Mouse (Mus musculus): ENCODE measurements around the gene Cap1. TPM values are rescaled to one million over a fixed set of nuclear protein-coding genes. Genes with fewer than 3 reads are reported as not detected.

The Cap1 gene
- total RNA-seq, 1 experiment, result 130 TPM

- Histone ChIP-seq H3K36me3 (ENCODE audit: control insufficient read depth, insufficient read depth, low read length, poor library complexity, severe bottlenecking) (no peaks in the 10 kb centered on the region), H3K9ac (ENCODE audit: insufficient read depth, low read depth, low read length, poor library complexity, severe bottlenecking) (no peak overlapping the region), H3K4me3 (ENCODE audit: insufficient read depth in 1 of 2, low read depth in 1 of 2, low read length in 2 of 2, poor library complexity in 1 of 2, severe bottlenecking in 1 of 2) (no peak overlapping the region), H3K4me1 (ENCODE audit: control insufficient read depth in 2 of 2, insufficient read depth in 2 of 2, low read length in 2 of 2, poor library complexity in 1 of 2) (no peaks in the 10 kb centered on the region), H3K9me3 (ENCODE audit: control insufficient read depth, insufficient read depth, low read depth, low read length) (no peaks in the 10 kb centered on the region), H3K27ac (ENCODE audit: insufficient read depth, low read depth, low read length, poor library complexity, severe bottlenecking) (no peak overlapping the region)
- no peak for TF ChIP-seq MAFK (IDR thresholded peaks at IDR 0.05; ENCODE audit: insufficient read depth, low read depth, low read length)
- no peak for TF ChIP-seq ZC3H11A (IDR thresholded peaks at IDR 0.05; ENCODE audit: borderline replicate concordance, low read depth, low read length)
- no peak for TF ChIP-seq ZNF384 (IDR thresholded peaks at IDR 0.05; ENCODE audit: low read depth, low read length)
- TF ChIP-seq HCFC1 (IDR thresholded peaks at IDR 0.05; ENCODE audit: borderline replicate concordance, insufficient read depth, low read length), result no peak
- no peak for TF ChIP-seq CHD2 (IDR thresholded peaks at IDR 0.05; ENCODE audit: low read depth, low read length)
- no peak for DNase-seq (ENCODE audit: low read depth, low spot score)
- in situ Hi-C loops (cut with MboI; ENCODE audit: low sequenced_read_pairs in 2 of 2, unreplicated experiment in 2 of 2), result no loop called here
Measured at GRCm38 (mm10) chr4:122930939-122931590, 45.2 kb upstream of the Cap1 start.

GRCm38 (mm10) chr4:122923392-122924344 is 37.8 kb upstream of the Cap1 start:
- no peak for DNase-seq (ENCODE audit: low read depth, low spot score)
- in situ Hi-C loops (cut with MboI; ENCODE audit: low sequenced_read_pairs in 2 of 2, unreplicated experiment in 2 of 2), result loop anchor here in 1 of 2 experiments (25.0 kb wide), 1 partner anchor 164 kb away; no protein-coding TSS in a partner anchor
- Histone ChIP-seq H3K9ac (ENCODE audit: insufficient read depth, low read depth, low read length, poor library complexity, severe bottlenecking) (no peak overlapping the region), H3K27ac (ENCODE audit: insufficient read depth, low read depth, low read length, poor library complexity, severe bottlenecking) (no peak overlapping the region), H3K36me3 (ENCODE audit: control insufficient read depth, insufficient read depth, low read length, poor library complexity, severe bottlenecking) (no peaks in the 10 kb centered on the region), H3K4me1 (ENCODE audit: control insufficient read depth in 2 of 2, insufficient read depth in 2 of 2, low read length in 2 of 2, poor library complexity in 1 of 2) (no peaks in the 10 kb centered on the region), H3K9me3 (ENCODE audit: control insufficient read depth, insufficient read depth, low read depth, low read length) (no peaks in the 10 kb centered on the region), H3K4me3 (ENCODE audit: insufficient read depth in 1 of 2, low read depth in 1 of 2, low read length in 2 of 2, poor library complexity in 1 of 2, severe bottlenecking in 1 of 2) (no peak overlapping the region)
- TF ChIP-seq ZC3H11A (IDR thresholded peaks at IDR 0.05; ENCODE audit: borderline replicate concordance, low read depth, low read length), result no peak
- no peak for TF ChIP-seq ZNF384 (IDR thresholded peaks at IDR 0.05; ENCODE audit: low read depth, low read length)
- TF ChIP-seq MAFK (IDR thresholded peaks at IDR 0.05; ENCODE audit: insufficient read depth, low read depth, low read length), result no peak
- TF ChIP-seq HCFC1 (IDR thresholded peaks at IDR 0.05; ENCODE audit: borderline replicate concordance, insufficient read depth, low read length), result no peak
- TF ChIP-seq CHD2 (IDR thresholded peaks at IDR 0.05; ENCODE audit: low read depth, low read length), result no peak

GRCm38 (mm10) chr4:122922841-122923240 is 37.0 kb upstream of the Cap1 start:
- Histone ChIP-seq H3K4me3 (ENCODE audit: insufficient read depth in 1 of 2, low read depth in 1 of 2, low read length in 2 of 2, poor library complexity in 1 of 2, severe bottlenecking in 1 of 2) (no peak overlapping the region), H3K36me3 (ENCODE audit: control insufficient read depth, insufficient read depth, low read length, poor library complexity, severe bottlenecking) (no peaks in the 10 kb centered on the region), H3K9me3 (ENCODE audit: control insufficient read depth, insufficient read depth, low read depth, low read length) (no peaks in the 10 kb centered on the region), H3K9ac (ENCODE audit: insufficient read depth, low read depth, low read length, poor library complexity, severe bottlenecking) (no peak overlapping the region), H3K4me1 (ENCODE audit: control insufficient read depth in 2 of 2, insufficient read depth in 2 of 2, low read length in 2 of 2, poor library complexity in 1 of 2) (no peaks in the 10 kb centered on the region), H3K27ac (ENCODE audit: insufficient read depth, low read depth, low read length, poor library complexity, severe bottlenecking) (no peak overlapping the region)
- TF ChIP-seq HCFC1 (IDR thresholded peaks at IDR 0.05; ENCODE audit: borderline replicate concordance, insufficient read depth, low read length) (no peak), MAFK (IDR thresholded peaks at IDR 0.05; ENCODE audit: insufficient read depth, low read depth, low read length) (no peak), CHD2 (IDR thresholded peaks at IDR 0.05; ENCODE audit: low read depth, low read length) (no peak), ZNF384 (IDR thresholded peaks at IDR 0.05; ENCODE audit: low read depth, low read length) (no peak), ZC3H11A (IDR thresholded peaks at IDR 0.05; ENCODE audit: borderline replicate concordance, low read depth, low read length) (no peak)
- no peak for DNase-seq (ENCODE audit: low read depth, low spot score)
- in situ Hi-C loops (cut with MboI; ENCODE audit: low sequenced_read_pairs in 2 of 2, unreplicated experiment in 2 of 2), result loop anchor here in 1 of 2 experiments (25.0 kb wide), 1 partner anchor 164 kb away; no protein-coding TSS in a partner anchor

GRCm38 (mm10) chr4:122915985-122916384 is 30.1 kb upstream of the Cap1 start:
- Histone ChIP-seq H3K36me3 (ENCODE audit: control insufficient read depth, insufficient read depth, low read length, poor library complexity, severe bottlenecking) (no peaks in the 10 kb centered on the region), H3K4me3 (ENCODE audit: insufficient read depth in 1 of 2, low read depth in 1 of 2, low read length in 2 of 2, poor library complexity in 1 of 2, severe bottlenecking in 1 of 2) (no peak overlapping the region), H3K4me1 (ENCODE audit: control insufficient read depth in 2 of 2, insufficient read depth in 2 of 2, low read length in 2 of 2, poor library complexity in 1 of 2) (no peaks in the 10 kb centered on the region), H3K9ac (ENCODE audit: insufficient read depth, low read depth, low read length, poor library complexity, severe bottlenecking) (no peak overlapping the region), H3K9me3 (ENCODE audit: control insufficient read depth, insufficient read depth, low read depth, low read length) (no peaks in the 10 kb centered on the region), H3K27ac (ENCODE audit: insufficient read depth, low read depth, low read length, poor library complexity, severe bottlenecking) (no peak overlapping the region)
- TF ChIP-seq ZNF384 (IDR thresholded peaks at IDR 0.05; ENCODE audit: low read depth, low read length) (no peak), ZC3H11A (IDR thresholded peaks at IDR 0.05; ENCODE audit: borderline replicate concordance, low read depth, low read length) (no peak), HCFC1 (IDR thresholded peaks at IDR 0.05; ENCODE audit: borderline replicate concordance, insufficient read depth, low read length) (no peak), CHD2 (IDR thresholded peaks at IDR 0.05; ENCODE audit: low read depth, low read length) (no peak), MAFK (IDR thresholded peaks at IDR 0.05; ENCODE audit: insufficient read depth, low read depth, low read length) (no peak)
- DNase-seq (ENCODE audit: low read depth, low spot score), result no peak
- in situ Hi-C loops (cut with MboI; ENCODE audit: low sequenced_read_pairs in 2 of 2, unreplicated experiment in 2 of 2), result loop anchor here (10.0 to 25.0 kb wide), 2 partner anchors 169 to 171 kb away; no protein-coding TSS in a partner anchor
